Comparison of ENCODE assay signal across 8 mouse cellular contexts in the genomic region with DNA sequence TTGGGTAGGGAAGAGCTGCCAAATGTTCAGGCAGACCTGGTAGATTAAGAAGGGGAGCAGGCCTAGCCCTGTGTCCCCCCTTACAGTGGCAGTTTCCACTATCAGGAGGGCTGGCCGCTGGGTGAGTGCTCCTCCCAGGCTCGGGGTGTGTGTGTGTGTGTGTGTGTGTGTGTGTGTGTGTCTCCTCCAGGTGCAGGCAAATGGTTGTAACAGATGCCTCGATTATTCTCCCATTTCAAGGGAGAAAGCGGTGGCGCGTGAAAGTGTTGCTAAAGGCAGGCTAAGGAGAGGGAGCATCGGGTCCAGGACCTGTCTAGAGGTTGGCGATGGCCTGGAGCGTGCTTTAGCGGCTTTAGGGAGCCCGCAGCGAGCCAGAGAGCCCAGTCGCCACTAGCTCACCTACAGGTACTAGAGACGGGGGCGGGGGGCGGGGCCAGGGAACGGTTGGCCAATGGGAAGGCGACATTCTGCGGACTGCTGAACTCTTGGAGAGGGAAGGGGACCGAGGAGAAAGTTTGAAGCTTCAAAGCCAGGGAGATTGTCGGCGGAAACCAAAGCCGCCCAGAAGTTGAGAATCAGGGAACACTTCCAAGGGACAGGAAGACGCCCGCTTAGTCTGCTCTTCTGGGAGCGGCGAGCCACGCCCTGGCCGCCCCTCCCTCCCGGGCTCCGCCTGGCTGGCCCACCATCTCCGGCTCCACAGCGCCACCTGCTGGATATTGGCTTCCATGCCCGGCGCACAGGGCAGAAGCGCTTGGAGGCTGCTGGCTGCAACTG. TPM values are rescaled to one million over a fixed set of nuclear protein-coding genes. Genes with fewer than 3 reads are reported as not detected.
DNase-seq lines count a peak whose midpoint lies in the region; ATAC-seq and TF ChIP-seq lines count a peak whose summit lies in the region.

No protein-coding gene starts in this region.

- H3K9me3 ChIP-seq in ES-E14 (ENCODE audit: control insufficient read depth, insufficient read depth, low read depth, low read length): no peaks in the 10 kb centered on the region
- H3K9me3 ChIP-seq in forebrain, postnatal 0 days (ENCODE audit: low read length): no peaks in the 10 kb centered on the region
- H3K9me3 ChIP-seq in neural tube, embryonic 15.5 days (replicated peaks): no peaks in the 10 kb centered on the region

- no peaks in the 10 kb centered on the region for H3K36me3 ChIP-seq in ES-E14 (ENCODE audit: control insufficient read depth, insufficient read depth, low read length, poor library complexity, severe bottlenecking)
- 0 out of 2 replicates have a peak, but pooled peaks cover 3% of the 10 kb centered on the region for H3K36me3 ChIP-seq in forebrain, postnatal 0 days (ENCODE audit: insufficient read depth)
- H3K36me3 ChIP-seq in neural tube, embryonic 15.5 days: peaks cover 5% of the 10 kb centered on the region; the same call in 1 of the 2 replicates

- in situ Hi-C loops in ES-E14 (cut with MboI; ENCODE audit: low sequenced_read_pairs in 2 of 2, unreplicated experiment in 2 of 2): loop anchor here (25.0 kb wide), 1 partner anchor 422 kb away; no protein-coding TSS in a partner anchor

- peak; percentile 92 for ATAC-seq in forebrain, postnatal 0 days
- peak; percentile 93 for ATAC-seq in neural tube, embryonic 15.5 days (ENCODE audit: low FRiP score)

- H3K27me3 ChIP-seq in forebrain, postnatal 0 days (ENCODE audit: insufficient read depth, low read length): no peaks in the 10 kb centered on the region
- H3K27me3 ChIP-seq in neural tube, embryonic 15.5 days (replicated peaks): no peaks in the 10 kb centered on the region

- peak; percentile 86 for TF ChIP-seq CTCF in forebrain, postnatal 0 days (IDR thresholded peaks at IDR 0.05; ENCODE audit: low read depth)
- peak; percentile 90 for TF ChIP-seq CTCF in layer of hippocampus, adult 2 months (conservative IDR thresholded peaks at IDR 0.05)
- peak; percentile 42; the same call in 1 of the 2 replicates for TF ChIP-seq CTCF in lung, adult 2 months (IDR thresholded peaks at IDR 0.05; ENCODE audit: insufficient read depth, low read length)

- WGBS in forebrain, postnatal 0 days: 22% methylated on average over 36 of the region's 36 CpGs
- WGBS in lung, adult 2 months: 15% methylated on average over 36 of the region's 36 CpGs
- WGBS in neural tube, embryonic 15.5 days: 19% methylated on average over 34 of the region's 36 CpGs

- peak; percentile 58 for DNase-seq in ES-E14 (ENCODE audit: low read depth, low spot score)
- peak; percentile 84 to 91 for DNase-seq in cerebellum, adult 18-20 months
- DNase-seq in forebrain, postnatal 0 days: peak; percentile 85
- DNase-seq in heart, postnatal 4 days: peak; percentile 94
- DNase-seq in layer of hippocampus, adult 2 months (ENCODE audit: low spot score in 2 of 2): peak; percentile 80 to 87
- DNase-seq in lung, adult 2 months: peak; percentile 80
- DNase-seq in testis, postnatal 10 days (ENCODE audit: low spot score): peak; percentile 94

- TF ChIP-seq POLR2A in lung, adult 2 months (IDR thresholded peaks at IDR 0.05; ENCODE audit: borderline replicate concordance, extremely low read depth, low read depth, low read length): no peak

- H3K9ac ChIP-seq in ES-E14 (ENCODE audit: insufficient read depth, low read depth, low read length, poor library complexity, severe bottlenecking): peak overlapping the region; percentile 44; the same call in 1 of the 2 replicates
- H3K9ac ChIP-seq in forebrain, postnatal 0 days: no peak overlapping the region
- H3K9ac ChIP-seq in neural tube, embryonic 15.5 days (replicated peaks): no peak overlapping the region

- H3K4me2 ChIP-seq in forebrain, postnatal 0 days (ENCODE audit: low read depth): peak overlapping the region; percentile 48
- peak overlapping the region; percentile 59 for H3K4me2 ChIP-seq in neural tube, embryonic 15.5 days

- H3K4me1 ChIP-seq in ES-E14 (ENCODE audit: control insufficient read depth in 2 of 2, insufficient read depth in 2 of 2, low read length in 2 of 2, poor library complexity in 1 of 2): peaks cover 0 to 2% of the 10 kb centered on the region in 2 experiments; a peak in 1 of 4 replicates
- H3K4me1 ChIP-seq in forebrain, postnatal 0 days (ENCODE audit: insufficient read depth): no peaks in the 10 kb centered on the region
- H3K4me1 ChIP-seq in lung, adult 2 months (ENCODE audit: control insufficient read depth, insufficient read depth, low read length): no peaks in the 10 kb centered on the region
- H3K4me1 ChIP-seq in neural tube, embryonic 15.5 days: no peaks in the 10 kb centered on the region

- no peak overlapping the region for H3K27ac ChIP-seq in ES-E14 (ENCODE audit: insufficient read depth, low read depth, low read length, poor library complexity, severe bottlenecking)
- H3K27ac ChIP-seq in forebrain, postnatal 0 days (ENCODE audit: low read depth, low read length): no peak overlapping the region
- H3K27ac ChIP-seq in layer of hippocampus, adult 2 months: no peak overlapping the region
- no peak overlapping the region for H3K27ac ChIP-seq in neural tube, embryonic 15.5 days (replicated peaks)

- peak overlapping the region; percentile 65 to 82 for H3K4me3 ChIP-seq in ES-E14 (ENCODE audit: insufficient read depth in 1 of 2, low read depth in 1 of 2, low read length in 2 of 2, poor library complexity in 1 of 2, severe bottlenecking in 1 of 2)
- peak overlapping the region; percentile 35 for H3K4me3 ChIP-seq in forebrain, postnatal 0 days (ENCODE audit: low read depth, low read length)
- H3K4me3 ChIP-seq in layer of hippocampus, adult 2 months: peak overlapping the region; percentile 55
- H3K4me3 ChIP-seq in lung, adult 2 months (replicated peaks; ENCODE audit: extremely low read depth, low read depth, low read length): peak overlapping the region; percentile 73
- H3K4me3 ChIP-seq in neural tube, embryonic 15.5 days (replicated peaks): peak overlapping the region; percentile 47

TF ChIP-seq in ES-E14, 5 proteins besides CTCF, POLR2A, EP300 and RAD21:
- TF ChIP-seq ZC3H11A (IDR thresholded peaks at IDR 0.05; ENCODE audit: borderline replicate concordance, low read depth, low read length) (peak; percentile 48; the same call in 1 of the 2 replicates), MAFK (IDR thresholded peaks at IDR 0.05; ENCODE audit: insufficient read depth, low read depth, low read length) (no peak)
TF ChIP-seq in ES-E14: peak in this region for 1.

RNA-seq across cellular contexts. Expression of gene Elf4, which starts 53.1 kb away (rescaled TPM):
- total RNA-seq in ES-E14 (2012; rRNA removed): 1.9 and 2.7 TPM in 2 replicates
- total RNA-seq in forebrain, postnatal 0 days (2014; rRNA removed): 0.54 and 1.8 TPM in 2 replicates
- 0.13 and 0.24 TPM in 2 replicates for polyA plus RNA-seq in forebrain, postnatal 0 days (2015; fragmentation: Nextera tagmentation; extraction: Ambion mirVana)
- total RNA-seq in heart, postnatal 4 days (2021): 10 to 100 TPM; 25.7 to 32.4 TPM
- under 1 TPM; 0.61 to 0.84 TPM for total RNA-seq in layer of hippocampus, adult 2 months (2021)
- 15.9 and 16.8 TPM in 2 replicates for polyA plus RNA-seq in lung, adult 2 months (2012; rRNA removed)
- polyA plus RNA-seq in neural tube, embryonic 15.5 days (2015; fragmentation: Nextera tagmentation; extraction: Ambion mirVana): 0.74 and 2.5 TPM in 2 replicates
